Mouse (Mus musculus): ENCODE results near the gene Nol8. TPM values are rescaled to one million over a fixed set of nuclear protein-coding genes. Genes with fewer than 3 reads are reported as not detected.

Gene Nol8
- 9.9 and 15.2 TPM in 2 replicates for polyA plus RNA-seq (2015; fragmentation: Nextera tagmentation; extraction: Ambion mirVana)

GRCm38 (mm10) chr13:49652481-49653179, at the start of gene Nol8, which contains the start of gene Cenpp:
TSS of gene Nol8 (plus strand) at chr13:49653078.
TSS of gene Cenpp (minus strand) at chr13:49652785.
- peak; percentile 99 for ATAC-seq (replicated peaks; ENCODE audit: insufficient number of reproducible peaks, insufficient read depth, low FRiP score, low read depth)
- peaks cover 18% of the 10 kb centered on the region for H3K4me1 ChIP-seq (replicated peaks)
- peak within 1 kb of the TSS; percentile 86 for H3K4me2 ChIP-seq
- peak within 1 kb of the TSS; percentile 79 for H3K27ac ChIP-seq
- H3K4me3 ChIP-seq, result peak within 1 kb of the TSS; percentile 72
- WGBS, result under 1% methylated on average over 67 of the region's 68 CpGs
- no peaks in the 10 kb centered on the region for H3K27me3 ChIP-seq
- no peaks in the 10 kb centered on the region for H3K9me3 ChIP-seq (replicated peaks)
- H3K36me3 ChIP-seq, result peaks cover 7% of the 10 kb centered on the region; the same call in 1 of the 2 replicates
- H3K9ac ChIP-seq, result peak within 1 kb of the TSS; percentile 65

- ATAC-seq (replicated peaks; ENCODE audit: insufficient number of reproducible peaks, insufficient read depth, low FRiP score, low read depth), result no peak
- Histone ChIP-seq H3K9me3 (replicated peaks) (no peaks in the 10 kb centered on the region), H3K4me3 (no peak overlapping the region), H3K27ac (no peak overlapping the region), H3K27me3 (no peaks in the 10 kb centered on the region), H3K36me3 (no peaks in the 10 kb centered on the region), H3K9ac (no peak overlapping the region), H3K4me1 (replicated peaks) (no peaks in the 10 kb centered on the region), H3K4me2 (no peak overlapping the region)
Observed at GRCm38 (mm10) chr13:49603603-49604002, 49.3 kb upstream of the Nol8 start.

- Histone ChIP-seq H3K9ac (no peak within 1 kb of the TSS), H3K27ac (peak within 1 kb of the TSS; percentile 73)
- ATAC-seq (replicated peaks; ENCODE audit: insufficient number of reproducible peaks, insufficient read depth, low FRiP score, low read depth), result peak; percentile 76; the same call in 1 of the 2 replicates
Observed at GRCm38 (mm10) chr13:49607714-49608113, 45.2 kb upstream of the Nol8 start, which contains the start of gene Ogn. TSS of gene Ogn (plus strand) at chr13:49608046.

GRCm38 (mm10) chr13:49608589-49609322, 44.1 kb upstream of the Nol8 start:
- peak overlapping the region; percentile 37 for H3K4me3 ChIP-seq
- no peak overlapping the region for H3K9ac ChIP-seq
- H3K4me2 ChIP-seq, result peak overlapping the region; percentile 46
- H3K9me3 ChIP-seq (replicated peaks), result no peaks in the 10 kb centered on the region
- WGBS, result 33% methylated on average over 4 of the region's 4 CpGs
- no peak for ATAC-seq (replicated peaks; ENCODE audit: insufficient number of reproducible peaks, insufficient read depth, low FRiP score, low read depth)
- H3K36me3 ChIP-seq, result no peaks in the 10 kb centered on the region
- no peaks in the 10 kb centered on the region for H3K4me1 ChIP-seq (replicated peaks)
- peak overlapping the region; percentile 73 for H3K27ac ChIP-seq
- no peaks in the 10 kb centered on the region for H3K27me3 ChIP-seq

More at GRCm38 (mm10) chr13:49607714-49608113, 45.2 kb upstream of the Nol8 start, which contains the start of gene Ogn:
- no peaks in the 10 kb centered on the region for H3K36me3 ChIP-seq
- peak within 1 kb of the TSS; percentile 46 for H3K4me2 ChIP-seq
- 24% methylated on average over 4 of the region's 4 CpGs for WGBS
- H3K4me1 ChIP-seq (replicated peaks), result no peaks in the 10 kb centered on the region
- no peaks in the 10 kb centered on the region for H3K9me3 ChIP-seq (replicated peaks)
- H3K27me3 ChIP-seq, result no peaks in the 10 kb centered on the region
- H3K4me3 ChIP-seq, result peak within 1 kb of the TSS; percentile 37

GRCm38 (mm10) chr13:49617021-49617420, 35.9 kb upstream of the Nol8 start:
- Histone ChIP-seq H3K9me3 (replicated peaks) (no peaks in the 10 kb centered on the region), H3K4me1 (replicated peaks) (no peaks in the 10 kb centered on the region), H3K36me3 (peaks cover 4% of the 10 kb centered on the region), H3K4me3 (no peak overlapping the region), H3K9ac (no peak overlapping the region), H3K4me2 (no peak overlapping the region), H3K27ac (no peak overlapping the region), H3K27me3 (no peaks in the 10 kb centered on the region)
- no peak for ATAC-seq (replicated peaks; ENCODE audit: insufficient number of reproducible peaks, insufficient read depth, low FRiP score, low read depth)
- whole genome bisulfite sequencing, result 76% methylated on average over 3 of the region's 3 CpGs

GRCm38 (mm10) chr13:49618365-49618764, 34.5 kb upstream of the Nol8 start:
- H3K4me3 ChIP-seq, result no peak overlapping the region
- H3K36me3 ChIP-seq, result peaks cover 4% of the 10 kb centered on the region
- no peaks in the 10 kb centered on the region for H3K27me3 ChIP-seq
- H3K4me1 ChIP-seq (replicated peaks), result no peaks in the 10 kb centered on the region
- no peak for ATAC-seq (replicated peaks; ENCODE audit: insufficient number of reproducible peaks, insufficient read depth, low FRiP score, low read depth)
- no peak overlapping the region for H3K4me2 ChIP-seq
- H3K9me3 ChIP-seq (replicated peaks), result no peaks in the 10 kb centered on the region
- no peak overlapping the region for H3K27ac ChIP-seq
- no peak overlapping the region for H3K9ac ChIP-seq

GRCm38 (mm10) chr13:49623216-49623615, 29.7 kb upstream of the Nol8 start:
- Histone ChIP-seq H3K4me3 (no peak overlapping the region), H3K27ac (no peak overlapping the region), H3K4me2 (no peak overlapping the region), H3K36me3 (no peaks in the 10 kb centered on the region), H3K9ac (no peak overlapping the region), H3K27me3 (no peaks in the 10 kb centered on the region), H3K9me3 (replicated peaks) (no peaks in the 10 kb centered on the region), H3K4me1 (replicated peaks) (no peaks in the 10 kb centered on the region)
- WGBS, result 66% methylated on average over 1 of the region's 1 CpGs
- ATAC-seq (replicated peaks; ENCODE audit: insufficient number of reproducible peaks, insufficient read depth, low FRiP score, low read depth), result no peak

GRCm38 (mm10) chr13:49628167-49628566, 24.7 kb upstream of the Nol8 start:
- H3K9me3 ChIP-seq (replicated peaks), result no peaks in the 10 kb centered on the region
- H3K4me2 ChIP-seq, result no peak overlapping the region
- no peak overlapping the region for H3K4me3 ChIP-seq
- no peak overlapping the region for H3K27ac ChIP-seq
- no peak overlapping the region for H3K9ac ChIP-seq
- no peaks in the 10 kb centered on the region for H3K36me3 ChIP-seq
- no peaks in the 10 kb centered on the region for H3K4me1 ChIP-seq (replicated peaks)
- no peak for ATAC-seq (replicated peaks; ENCODE audit: insufficient number of reproducible peaks, insufficient read depth, low FRiP score, low read depth)
- H3K27me3 ChIP-seq, result no peaks in the 10 kb centered on the region

- no peaks in the 10 kb centered on the region for H3K9me3 ChIP-seq (replicated peaks)
- H3K4me2 ChIP-seq, result no peak overlapping the region
- no peak overlapping the region for H3K9ac ChIP-seq
- H3K27me3 ChIP-seq, result no peaks in the 10 kb centered on the region
- ATAC-seq (replicated peaks; ENCODE audit: insufficient number of reproducible peaks, insufficient read depth, low FRiP score, low read depth), result no peak
- no peaks in the 10 kb centered on the region for H3K4me1 ChIP-seq (replicated peaks)
- no peaks in the 10 kb centered on the region for H3K36me3 ChIP-seq
- 86% methylated on average over 2 of the region's 2 CpGs for WGBS
- H3K27ac ChIP-seq, result no peak overlapping the region
- no peak overlapping the region for H3K4me3 ChIP-seq
Observed at GRCm38 (mm10) chr13:49629076-49629475, 23.8 kb upstream of the Nol8 start.

- no peak for ATAC-seq (replicated peaks; ENCODE audit: insufficient number of reproducible peaks, insufficient read depth, low FRiP score, low read depth)
- WGBS, result 89% methylated on average over 2 of the region's 2 CpGs
Observed at GRCm38 (mm10) chr13:49639965-49640364, 12.9 kb upstream of the Nol8 start.

GRCm38 (mm10) chr13:49642650-49643049, 10.2 kb upstream of the Nol8 start:
- Histone ChIP-seq H3K9me3 (replicated peaks) (no peaks in the 10 kb centered on the region), H3K36me3 (no peaks in the 10 kb centered on the region), H3K9ac (no peak overlapping the region), H3K4me1 (replicated peaks) (peaks cover 2% of the 10 kb centered on the region; the same call in 1 of the 2 replicates), H3K27ac (no peak overlapping the region), H3K27me3 (no peaks in the 10 kb centered on the region), H3K4me2 (no peak overlapping the region), H3K4me3 (no peak overlapping the region)
- no peak for ATAC-seq (replicated peaks; ENCODE audit: insufficient number of reproducible peaks, insufficient read depth, low FRiP score, low read depth)
- whole genome bisulfite sequencing, result 72% methylated on average over 6 of the region's 6 CpGs

More at GRCm38 (mm10) chr13:49639965-49640364, 12.9 kb upstream of the Nol8 start:
- peaks cover 2% of the 10 kb centered on the region; the same call in 1 of the 2 replicates for H3K4me1 ChIP-seq (replicated peaks)
- H3K9me3 ChIP-seq (replicated peaks), result no peaks in the 10 kb centered on the region
- no peak overlapping the region for H3K4me2 ChIP-seq
- H3K9ac ChIP-seq, result no peak overlapping the region
- no peak overlapping the region for H3K4me3 ChIP-seq
- peaks cover 3% of the 10 kb centered on the region; the same call in 1 of the 2 replicates for H3K36me3 ChIP-seq
- no peaks in the 10 kb centered on the region for H3K27me3 ChIP-seq
- H3K27ac ChIP-seq, result no peak overlapping the region
